Mouse (Mus musculus) layer of hippocampus, postnatal 14 days (tissue): ENCODE measurements around the gene Lcat. TPM values are rescaled to one million over a fixed set of nuclear protein-coding genes. Genes with fewer than 3 reads are reported as not detected.
A peak's percentile ranks its signal among the peaks of the same experiment; 100 is the strongest.

Source experiments
- DNase-seq, 2 experiments: peaks; one replicate each; pipeline ENCODE4 v3.0.0; 2021 to 2022; ENCODE audit warnings: low spot score in 2 of 2, mixed read lengths in 1 of 2
- total RNA-seq, 2 experiments: library from RNA; stranded (reverse); gene quantifications; 2 replicates each; pipeline ENCODE4 v1.2.3; 2021

Gene Lcat
- total RNA-seq, 2 experiments from 2014 or later, result 46.9 to 52.8 TPM

GRCm38 (mm10) chr8:105951057-105951659 is 8.0 kb upstream of the Lcat start:
- DNase-seq, result peak; percentile 59 to 82

DNA sequence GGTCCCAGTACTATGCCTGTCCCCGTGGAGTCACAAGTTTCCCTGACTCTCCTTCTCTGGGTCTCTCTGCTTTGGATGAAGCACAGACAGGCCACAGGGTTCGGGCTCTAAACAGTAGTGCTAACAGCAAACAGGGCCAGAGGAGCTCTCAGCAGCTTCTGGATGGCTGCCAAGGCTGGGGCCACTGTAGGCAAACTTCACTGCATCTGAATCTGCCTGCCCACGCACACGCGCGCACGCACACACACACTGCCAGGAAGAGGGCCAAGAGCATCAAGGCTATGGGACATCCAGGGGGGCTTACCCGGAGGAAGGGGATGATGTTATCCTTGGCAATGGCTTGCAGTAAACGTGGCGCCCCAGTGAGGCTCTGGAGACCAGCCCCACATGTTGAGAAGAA is 6.2 kb upstream of the Lcat start:
- peak; percentile 51 to 62 for DNase-seq

GRCm38 (mm10) chr8:105942542-105942941 is 640 bp downstream of the Lcat start:
- no peak for DNase-seq

GRCm38 (mm10) chr8:105942026-105942425 is 1.2 kb downstream of the Lcat start:
- DNase-seq, result no peak

- no peak for DNase-seq
Measured at GRCm38 (mm10) chr8:105938306-105938669, 4.9 kb downstream of the Lcat start, which contains the start of gene Psmb10. Psmb10 (minus strand) TSS chr8:105938444.

DNA sequence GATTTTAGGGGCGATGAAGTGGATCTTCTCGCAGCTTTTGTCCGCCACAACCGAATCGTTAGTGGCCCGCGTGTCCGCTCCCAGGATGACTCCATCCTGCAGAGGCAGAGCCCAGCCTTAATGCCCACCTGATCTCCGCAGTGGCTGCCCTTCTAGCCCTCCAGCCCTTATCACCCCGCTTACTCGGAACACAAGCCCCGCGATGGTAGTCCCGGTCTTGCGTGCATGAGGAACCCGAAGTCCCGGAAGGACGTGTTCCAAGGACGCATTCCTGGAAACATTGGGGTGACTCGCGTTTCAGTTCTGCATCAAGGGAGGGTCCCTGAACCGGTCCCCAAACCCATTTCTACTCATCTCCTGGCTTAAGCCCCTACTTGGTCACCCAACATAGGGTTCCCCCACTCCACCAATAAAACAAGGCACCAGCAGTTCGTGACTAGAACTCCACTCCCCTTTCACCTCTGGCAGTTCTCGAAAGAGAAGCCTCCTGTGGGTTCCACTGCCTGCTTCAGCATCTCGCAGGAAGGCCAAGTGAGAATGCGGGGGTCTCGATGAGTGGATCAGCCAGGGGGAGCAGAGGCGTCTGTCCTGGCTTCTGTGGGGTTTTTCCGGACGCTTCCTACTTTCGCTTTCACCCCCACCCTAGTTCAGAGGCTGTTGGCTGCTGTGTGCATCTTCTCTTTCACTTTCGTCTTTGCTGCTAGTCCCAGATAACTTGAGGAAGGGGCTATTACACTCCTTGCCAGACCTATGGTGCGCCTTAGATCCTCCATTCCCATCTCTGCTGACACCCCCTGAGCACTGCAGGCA is 5.5 kb downstream of the Lcat start:
- DNase-seq, result peak in 1 of 2 experiments; percentile 52

DNA sequence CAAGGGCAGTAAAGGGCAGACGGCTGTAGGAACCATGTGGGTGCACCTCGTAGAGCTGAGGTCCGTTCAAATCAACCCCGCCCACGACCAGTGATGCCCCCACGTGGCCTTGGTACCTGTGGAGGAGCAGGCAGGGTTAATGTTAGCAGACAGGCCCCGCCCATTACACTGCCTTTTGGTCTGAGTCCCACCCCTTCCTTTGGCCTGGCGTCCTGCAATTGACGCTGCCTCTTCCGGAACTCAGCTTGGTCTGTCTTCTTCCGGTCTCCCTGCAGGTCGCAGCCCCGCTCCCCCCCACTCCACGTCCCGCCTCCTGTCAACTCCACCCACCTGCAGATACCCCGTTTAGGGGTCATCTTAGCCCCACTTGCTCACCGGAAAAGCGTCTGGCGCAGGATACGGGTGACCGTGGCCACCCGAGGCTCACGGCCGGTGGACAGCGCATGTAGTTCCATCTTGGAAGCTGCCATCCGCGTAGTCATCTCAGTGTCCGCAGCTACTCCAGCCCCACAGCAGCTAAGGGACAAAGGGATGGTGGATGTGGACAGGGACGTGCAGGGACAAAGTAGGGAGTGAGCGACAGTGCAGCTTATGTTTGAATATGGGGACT is 6.2 kb downstream of the Lcat start:
- peak; percentile 80 to 88 for DNase-seq

DNA sequence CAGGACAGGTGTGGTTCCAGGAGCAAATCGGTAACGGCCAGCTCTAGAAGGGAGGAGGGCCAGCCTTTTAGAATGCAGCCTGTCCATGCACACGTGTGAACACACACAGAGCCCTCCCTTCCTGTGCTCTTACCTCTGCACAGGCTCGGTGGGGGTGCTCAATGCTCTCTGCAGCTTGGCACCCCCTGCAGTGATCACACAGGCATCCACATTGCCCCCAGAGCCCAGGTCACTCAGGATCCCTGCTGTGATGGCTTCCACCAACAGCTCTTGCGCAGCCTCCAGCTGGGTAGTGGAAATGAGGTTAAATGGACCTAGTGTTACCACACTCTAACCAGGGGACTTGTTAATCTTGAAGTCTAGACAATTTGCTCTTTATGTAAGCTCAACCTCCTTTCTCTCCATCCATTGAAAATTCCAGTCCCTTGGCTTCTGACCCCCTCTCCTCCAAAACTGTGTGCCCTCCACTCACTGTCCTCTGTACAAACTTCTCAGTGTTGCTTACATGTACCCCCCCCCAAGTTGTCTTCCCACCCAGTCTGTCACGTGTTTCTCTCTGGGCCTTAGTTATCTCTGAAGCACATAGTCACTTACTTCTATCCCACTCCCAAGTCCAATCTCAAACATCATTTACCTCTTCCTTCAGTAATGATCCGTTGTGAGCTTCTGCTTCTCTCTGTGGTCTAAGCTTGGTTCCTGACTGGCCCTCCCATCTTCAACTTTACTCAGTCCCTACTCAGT is 7.1 kb downstream of the Lcat start:
- DNase-seq, result no peak

DNA sequence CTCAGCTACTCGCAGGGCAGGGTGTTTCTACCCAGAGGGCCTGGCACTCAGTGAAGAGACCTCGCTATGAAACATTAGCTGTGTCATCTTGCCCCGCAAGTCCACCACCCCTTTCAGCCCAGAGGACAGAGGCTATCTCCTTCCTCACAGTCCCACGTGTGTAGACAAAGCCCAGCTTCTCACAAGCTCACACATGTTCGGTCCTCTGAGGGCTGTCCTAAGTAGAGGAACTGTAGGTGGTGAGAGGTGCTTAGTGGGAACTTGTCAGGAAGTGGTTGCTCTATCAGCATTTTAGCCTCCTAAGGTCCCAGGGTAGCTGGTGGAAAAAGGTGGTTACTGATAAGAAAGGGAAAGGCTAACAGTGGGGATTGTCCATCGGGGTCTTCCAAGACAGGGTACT is 8.1 kb downstream of the Lcat start:
- no peak for DNase-seq

- no peak for DNase-seq
Measured at GRCm38 (mm10) chr8:105933762-105934161, 9.4 kb downstream of the Lcat start, which contains the start of gene Ctrl. Ctrl (minus strand) TSS chr8:105933862.

- no peak for DNase-seq
Measured at GRCm38 (mm10) chr8:105932525-105932924, 10.7 kb downstream of the Lcat start.

- no peak for DNase-seq
Measured at GRCm38 (mm10) chr8:105931271-105931670, 11.9 kb downstream of the Lcat start.

DNA sequence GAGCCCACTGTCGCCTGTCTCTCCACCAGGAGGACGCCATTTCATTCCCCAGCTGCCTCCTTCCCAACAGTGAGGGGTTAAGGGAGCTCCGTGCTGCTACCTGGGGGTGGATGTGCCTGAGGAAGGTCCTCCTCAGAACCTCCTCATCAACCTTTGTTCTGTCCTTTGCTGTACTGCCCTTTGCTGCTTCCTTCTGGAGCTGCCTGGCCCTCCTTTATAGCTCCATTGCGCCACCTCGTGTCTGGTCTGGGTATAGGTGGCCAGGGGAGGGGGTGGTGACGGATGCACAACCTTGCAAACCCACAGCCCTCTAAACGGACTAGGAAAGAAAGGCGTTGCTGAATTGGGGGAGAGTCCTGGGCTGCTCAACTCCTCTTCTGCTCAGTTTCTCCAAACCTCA is 12.6 kb downstream of the Lcat start:
- peak; percentile 80 to 83 for DNase-seq

GRCm38 (mm10) chr8:105925123-105925522 is 18.1 kb downstream of the Lcat start:
- no peak for DNase-seq

DNA sequence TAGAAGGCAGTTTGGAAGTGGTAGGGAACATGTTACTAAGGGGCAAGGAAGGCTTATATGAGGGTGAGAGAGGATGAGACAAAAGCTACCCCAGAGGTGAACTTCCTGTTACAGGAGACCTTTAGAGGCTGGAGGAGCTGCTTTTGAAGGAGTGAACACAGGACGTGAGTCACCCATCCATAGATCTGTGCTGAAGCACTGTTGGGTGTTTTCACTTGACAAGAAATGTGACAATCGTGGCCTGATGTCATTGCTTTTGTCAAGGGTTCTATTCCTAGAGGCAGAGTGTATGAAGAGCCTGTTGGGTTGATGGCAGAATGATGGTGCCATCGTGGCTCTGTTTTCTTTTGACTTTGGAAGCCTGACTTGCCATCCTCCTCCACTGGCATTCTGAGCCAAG is 23.8 kb downstream of the Lcat start:
- DNase-seq, result no peak

DNA sequence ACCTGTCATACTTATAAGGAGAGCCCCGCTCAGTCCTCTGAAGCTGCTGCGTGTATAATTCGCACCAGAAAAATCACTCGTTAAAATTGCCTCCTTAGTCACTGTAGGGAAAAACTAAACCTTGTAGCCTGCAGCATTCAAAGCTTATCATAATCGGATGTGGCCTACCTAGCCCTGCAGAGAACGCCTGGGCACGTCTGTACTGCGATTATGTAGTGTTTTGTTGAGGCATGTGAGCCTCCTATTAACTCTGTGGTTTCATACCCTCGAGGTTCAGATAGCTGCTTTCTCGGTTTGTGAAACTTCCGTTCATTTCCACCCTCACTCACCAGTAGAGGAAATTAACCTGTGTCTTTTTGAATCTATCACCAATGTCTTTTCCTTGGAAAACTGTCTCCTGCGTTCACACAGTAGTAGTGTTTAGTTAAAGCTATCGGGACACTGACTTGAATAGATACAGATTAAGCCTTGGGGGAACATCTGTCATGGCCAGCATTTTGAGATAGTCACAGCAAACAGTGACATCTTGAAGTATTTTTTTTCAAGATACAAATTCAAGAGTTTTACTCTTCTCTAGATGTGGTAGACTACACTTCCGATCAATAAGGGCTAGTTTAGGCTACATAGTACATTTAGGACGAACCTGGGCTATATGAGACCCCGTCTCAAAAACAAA is 42.1 kb downstream of the Lcat start:
- DNase-seq, result no peak

DNA sequence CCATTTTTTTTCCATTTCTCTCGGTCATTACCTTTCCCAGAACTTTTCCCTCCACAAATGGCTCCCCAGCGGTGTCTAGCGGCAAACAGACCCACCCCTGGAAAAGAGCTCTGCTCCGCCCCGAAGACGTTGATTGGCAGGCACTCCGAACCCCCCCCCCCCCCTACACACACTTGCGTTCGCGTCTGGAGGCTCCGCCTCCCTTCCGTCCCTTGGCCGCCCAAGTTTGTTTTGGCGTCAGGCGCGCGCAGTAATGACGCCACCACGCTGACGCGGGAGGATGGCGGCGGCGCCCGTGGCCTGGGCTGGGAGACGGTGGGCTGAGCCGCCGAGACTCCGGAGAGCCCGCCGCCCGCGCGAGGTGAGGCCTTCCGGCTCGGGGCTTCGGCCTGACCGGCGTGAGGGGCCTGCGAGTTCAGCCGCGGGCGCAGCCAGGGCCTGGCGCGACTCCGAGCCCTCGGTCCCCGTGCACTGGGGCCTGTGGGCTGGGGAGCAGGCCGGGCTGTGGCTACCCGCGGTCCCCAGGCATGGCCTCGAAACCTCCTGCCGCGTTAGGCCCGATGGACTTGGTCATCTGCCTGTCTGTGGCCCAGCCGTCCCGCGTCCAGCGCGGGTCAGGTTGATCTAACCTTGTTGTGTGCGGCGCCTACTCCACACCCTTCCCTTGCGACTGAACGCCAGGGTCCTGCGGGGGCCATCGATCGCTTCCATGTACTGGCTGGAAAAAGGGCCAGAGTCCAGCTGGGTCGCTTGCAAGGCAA is 42.8 kb downstream of the Lcat start, which contains the start of gene Pskh1:
Pskh1 (plus strand) TSS at position 262 of the 761 bp plus-strand sequence.
- peak; percentile 94 to 95 for DNase-seq

DNA sequence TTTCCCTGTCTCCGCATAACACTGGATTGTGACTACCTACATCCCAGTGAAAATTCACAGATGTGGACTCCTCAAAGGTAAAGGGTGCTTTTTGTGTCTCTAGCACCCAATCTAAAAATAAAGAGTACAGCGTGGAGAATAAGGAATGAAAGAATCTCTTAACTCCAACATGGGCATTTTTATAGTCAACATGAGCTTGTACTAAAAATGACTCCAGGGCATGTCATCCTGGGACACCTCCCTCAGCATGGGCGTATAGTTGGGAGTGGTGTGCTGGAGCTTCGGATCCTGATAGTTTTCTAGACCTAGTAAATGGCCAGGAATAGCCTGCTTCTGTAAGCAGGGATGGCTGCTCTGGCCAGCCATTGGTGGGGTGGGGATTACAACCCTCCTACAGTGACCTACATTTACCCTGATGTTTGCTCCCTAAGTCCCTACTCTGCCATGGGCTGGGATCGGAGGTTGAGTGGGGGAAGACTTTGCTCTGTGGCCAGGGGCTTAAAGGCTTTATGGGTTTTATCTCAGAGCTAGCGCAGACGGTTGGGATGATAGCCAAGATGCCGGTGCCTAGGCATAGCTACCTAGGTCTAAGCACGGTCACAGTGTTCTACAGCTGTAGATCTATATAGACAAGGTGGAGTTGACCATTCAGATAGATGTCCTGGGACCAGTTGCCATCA is 45.2 kb downstream of the Lcat start:
- DNase-seq, result no peak

- DNase-seq, result peak; percentile 72 to 81
Measured at GRCm38 (mm10) chr8:105893339-105893738, 49.8 kb downstream of the Lcat start, which contains the start of gene Nrn1l. Nrn1l (plus strand) TSS chr8:105893567.
